ENCODE assay signal across 14 mouse cellular contexts in genomic region chr3:55419334-55419733, GRCm38 (mm10). TPM values are rescaled to one million over a fixed set of nuclear protein-coding genes. Genes with fewer than 3 reads are reported as not detected.
DNase-seq lines count a peak whose midpoint lies in the region; ATAC-seq lines count a peak whose summit lies in the region.
"Had no signal": no experiment of that assay in that cellular context is flagged by ENCODE, and none has a peak within 500 bp of the region (broad histone marks: within the 10 kb centered on the region; RNA-seq: fewer than 3 reads in every experiment).

No protein-coding gene starts in this region.

- H3K36me3 ChIP-seq in kidney, embryonic 15.5 days = no peaks in the 10 kb centered on the region
- H3K36me3 ChIP-seq in neural tube, embryonic 13.5 days = no peaks in the 10 kb centered on the region
- H3K36me3 ChIP-seq in intestine, embryonic 16.5 days (ENCODE audit: control insufficient read depth, insufficient read depth, low read length) = no peaks in the 10 kb centered on the region
- H3K36me3 ChIP-seq: stomach, embryonic 15.5 days had no signal

- no peaks in the 10 kb centered on the region for H3K27me3 ChIP-seq in kidney, embryonic 15.5 days
- no peaks in the 10 kb centered on the region for H3K27me3 ChIP-seq in neural tube, embryonic 13.5 days
- no peaks in the 10 kb centered on the region for H3K27me3 ChIP-seq in intestine, embryonic 16.5 days (replicated peaks; ENCODE audit: control insufficient read depth, insufficient read depth, low read length)
- H3K27me3 ChIP-seq: stomach, embryonic 15.5 days had no signal

- WGBS in kidney, embryonic 15.5 days = 27% methylated on average over 3 of the region's 3 CpGs
- WGBS in neural tube, embryonic 13.5 days = 13% methylated on average over 3 of the region's 3 CpGs
- 29% methylated on average over 3 of the region's 3 CpGs for WGBS in intestine, embryonic 16.5 days

- no peak overlapping the region for H3K4me2 ChIP-seq in kidney, embryonic 15.5 days
- no peak overlapping the region for H3K4me2 ChIP-seq in neural tube, embryonic 13.5 days
- H3K4me2 ChIP-seq in intestine, embryonic 16.5 days (ENCODE audit: low read depth, low read length) = no peak overlapping the region
- H3K4me2 ChIP-seq: heart, embryonic 11.5 days; stomach, embryonic 15.5 days had no signal

- no peaks in the 10 kb centered on the region for H3K9me3 ChIP-seq in kidney, embryonic 15.5 days (replicated peaks)
- no peaks in the 10 kb centered on the region for H3K9me3 ChIP-seq in neural tube, embryonic 13.5 days
- H3K9me3 ChIP-seq in intestine, embryonic 16.5 days (ENCODE audit: control insufficient read depth, low read length) = no peaks in the 10 kb centered on the region
- H3K9me3 ChIP-seq: stomach, embryonic 15.5 days had no signal

- H3K4me1 ChIP-seq in kidney, embryonic 15.5 days = peaks cover 24% of the 10 kb centered on the region
- H3K4me1 ChIP-seq in neural tube, embryonic 13.5 days (replicated peaks) = peaks cover 80% of the 10 kb centered on the region
- H3K4me1 ChIP-seq in intestine, embryonic 16.5 days (ENCODE audit: control insufficient read depth, insufficient read depth, low read length) = no peaks in the 10 kb centered on the region

- ATAC-seq in kidney, embryonic 15.5 days (replicated peaks; ENCODE audit: low FRiP score) = no peak
- peak; percentile 47 for ATAC-seq in inflammation-experienced regulatory T-cells, adult 6 months
- ATAC-seq in neural tube, embryonic 13.5 days (ENCODE audit: low read depth) = no peak
- no peak for ATAC-seq in intestine, embryonic 16.5 days
- ATAC-seq: liver, postnatal 0 days had no signal

- DNase-seq in kidney, postnatal 4 days = no peak
- DNase-seq in embryo, embryonic 11 days = peak; percentile 39
- DNase-seq in cerebellum, postnatal 14 days = no peak
- DNase-seq: adrenal gland, adult 8-10 months; cerebellum, adult 9-10 months; kidney, adult 2 months; liver, postnatal 0 days; right cerebral cortex, postnatal 14 days had no signal

- no peak overlapping the region for H3K4me3 ChIP-seq in kidney, embryonic 15.5 days (replicated peaks)
- H3K4me3 ChIP-seq in neural tube, embryonic 13.5 days = no peak overlapping the region
- no peak overlapping the region for H3K4me3 ChIP-seq in intestine, embryonic 16.5 days (ENCODE audit: low read length)
- H3K4me3 ChIP-seq: stomach, embryonic 15.5 days had no signal

- 0 out of 2 replicates have a peak overlapping the region, but pooled peaks have one; percentile 32 for H3K27ac ChIP-seq in kidney, embryonic 15.5 days
- peak overlapping the region; percentile 80 for H3K27ac ChIP-seq in neural tube, embryonic 13.5 days (replicated peaks)
- H3K27ac ChIP-seq in intestine, embryonic 16.5 days (ENCODE audit: low read length) = no peak overlapping the region
- H3K27ac ChIP-seq: stomach, embryonic 15.5 days had no signal

- no peak overlapping the region for H3K9ac ChIP-seq in kidney, embryonic 15.5 days
- no peak overlapping the region for H3K9ac ChIP-seq in neural tube, embryonic 13.5 days
- no peak overlapping the region for H3K9ac ChIP-seq in intestine, embryonic 16.5 days (ENCODE audit: low read depth, low read length)
- H3K9ac ChIP-seq: liver, postnatal 0 days; stomach, embryonic 15.5 days had no signal

RNA-seq across cellular contexts. Expression of gene Gm21954, which starts 52.7 kb away (rescaled TPM):
- polyA plus RNA-seq in kidney, embryonic 15.5 days (2015; fragmentation: Nextera tagmentation; extraction: Ambion mirVana) = not detected in 2 replicates
- polyA plus RNA-seq in inflammation-experienced regulatory T-cells, adult 6 months (2017; shearing (Covaris generic)) = not detected
- not detected in 2 replicates for polyA plus RNA-seq in neural tube, embryonic 13.5 days (2015; fragmentation: Nextera tagmentation; extraction: Ambion mirVana)
- not detected in 2 replicates for polyA plus RNA-seq in intestine, embryonic 16.5 days (2015; fragmentation: Nextera tagmentation; extraction: Ambion mirVana)
- polyA plus RNA-seq: heart, embryonic 11.5 days; kidney, adult 2 months; liver, postnatal 0 days; stomach, embryonic 15.5 days had no signal
